Mouse (Mus musculus) naive thymus-derived CD4-positive, alpha-beta T cell, adult 2 months (primary cell): ENCODE data around the gene Zfp287.

Experiments used
- DNase-seq: peaks from one replicate; pipeline ENCODE4 v3.0.0-alpha.2; 2011; ENCODE audit warnings: low read depth

Zfp287 gene

GRCm38 (mm10) chr11:62699749-62700148, 32.0 kb downstream of the Zfp287 start:
- peak; percentile 21 for DNase-seq

GRCm38 (mm10) chr11:62695126-62695525, 36.6 kb downstream of the Zfp287 start:
- DNase-seq, result no peak

GRCm38 (mm10) chr11:62693299-62694184, 38.2 kb downstream of the Zfp287 start:
- DNase-seq, result peak; percentile 88

- DNase-seq, result no peak
These were observed 40.1 kb downstream of the Zfp287 start for GRCm38 (mm10) chr11:62691592-62691991.

GRCm38 (mm10) chr11:62679954-62680353, 51.8 kb downstream of the Zfp287 start:
- DNase-seq, result no peak

- peak; percentile 14 for DNase-seq
These were observed 52.8 kb downstream of the Zfp287 start for GRCm38 (mm10) chr11:62678778-62679354.

- no peak for DNase-seq
These were observed 55.5 kb downstream of the Zfp287 start for GRCm38 (mm10) chr11:62676290-62676596.

- DNase-seq, result peak; percentile 76
These were observed 56.0 kb downstream of the Zfp287 start for GRCm38 (mm10) chr11:62675480-62676289.

- DNase-seq, result no peak
These were observed 61.7 kb downstream of the Zfp287 start for GRCm38 (mm10) chr11:62670006-62670405.

- no peak for DNase-seq
These were observed 62.2 kb downstream of the Zfp287 start for GRCm38 (mm10) chr11:62669471-62669870.

- no peak for DNase-seq
These were observed 62.7 kb downstream of the Zfp287 start for GRCm38 (mm10) chr11:62668986-62669385.

- no peak for DNase-seq
These were observed 67.5 kb downstream of the Zfp287 start for GRCm38 (mm10) chr11:62664250-62664649.

GRCm38 (mm10) chr11:62660885-62661284, 70.8 kb downstream of the Zfp287 start:
- no peak for DNase-seq

GRCm38 (mm10) chr11:62652080-62652479, 79.6 kb downstream of the Zfp287 start:
- no peak for DNase-seq

- DNase-seq, result no peak
These were observed 80.1 kb downstream of the Zfp287 start for GRCm38 (mm10) chr11:62651563-62651962.
